Mouse (Mus musculus): ENCODE data around the gene Lrrc4c.

Lrrc4c gene

GRCm38 (mm10) chr2:96317387-96318299 is at the start of gene Lrrc4c:
Gene Lrrc4c (plus strand): TSS chr2:96318169.
- peak; percentile 40 to 43 for DNase-seq (ENCODE audit: low spot score in 2 of 2)

GRCm38 (mm10) chr2:96275061-96275460 is 42.9 kb upstream of the Lrrc4c start:
- no peak for DNase-seq (ENCODE audit: low spot score in 2 of 2)

GRCm38 (mm10) chr2:96282926-96283325 is 35.0 kb upstream of the Lrrc4c start:
- DNase-seq (ENCODE audit: low spot score in 2 of 2): no peak

GRCm38 (mm10) chr2:96287512-96287911 is 30.5 kb upstream of the Lrrc4c start:
- no peak for DNase-seq (ENCODE audit: low spot score in 2 of 2)

- DNase-seq (ENCODE audit: low spot score in 2 of 2): no peak
These were observed 27.4 kb upstream of the Lrrc4c start for GRCm38 (mm10) chr2:96290541-96290940.

- DNase-seq (ENCODE audit: low spot score in 2 of 2): no peak
These were observed 2.9 kb upstream of the Lrrc4c start for GRCm38 (mm10) chr2:96315034-96315433.

GRCm38 (mm10) chr2:96316531-96316930 is 1.4 kb upstream of the Lrrc4c start:
- no peak for DNase-seq (ENCODE audit: low spot score in 2 of 2)

GRCm38 (mm10) chr2:96318556-96318955 is 587 bp downstream of the Lrrc4c start:
- no peak for DNase-seq (ENCODE audit: low spot score in 2 of 2)

GRCm38 (mm10) chr2:96319201-96319600 is 1.2 kb downstream of the Lrrc4c start:
- peak; percentile 22 to 42 for DNase-seq (ENCODE audit: low spot score in 2 of 2)

- peak in 1 of 2 experiments; percentile 22 for DNase-seq (ENCODE audit: low spot score in 2 of 2)
These were observed 1.7 kb downstream of the Lrrc4c start for GRCm38 (mm10) chr2:96319649-96320048.

GRCm38 (mm10) chr2:96334652-96335051 is 16.7 kb downstream of the Lrrc4c start:
- no peak for DNase-seq (ENCODE audit: low spot score in 2 of 2)

GRCm38 (mm10) chr2:96337354-96337753 is 19.4 kb downstream of the Lrrc4c start:
- no peak for DNase-seq (ENCODE audit: low spot score in 2 of 2)

- no peak for DNase-seq (ENCODE audit: low spot score in 2 of 2)
These were observed 83.3 kb downstream of the Lrrc4c start for GRCm38 (mm10) chr2:96401186-96401811.

- DNase-seq (ENCODE audit: low spot score in 2 of 2): no peak
These were observed 84.5 kb downstream of the Lrrc4c start for GRCm38 (mm10) chr2:96402514-96402913.

- DNase-seq (ENCODE audit: low spot score in 2 of 2): no peak
These were observed 88.9 kb downstream of the Lrrc4c start for GRCm38 (mm10) chr2:96406856-96407255.

GRCm38 (mm10) chr2:96411182-96411581 is 93.2 kb downstream of the Lrrc4c start:
- no peak for DNase-seq (ENCODE audit: low spot score in 2 of 2)

GRCm38 (mm10) chr2:96461566-96461965 is 143.6 kb downstream of the Lrrc4c start:
- no peak for DNase-seq (ENCODE audit: low spot score in 2 of 2)

- DNase-seq (ENCODE audit: low spot score in 2 of 2): no peak
These were observed 157.7 kb downstream of the Lrrc4c start for GRCm38 (mm10) chr2:96475674-96476073.

GRCm38 (mm10) chr2:96499116-96499882 is 181.3 kb downstream of the Lrrc4c start:
- no peak for DNase-seq (ENCODE audit: low spot score in 2 of 2)

GRCm38 (mm10) chr2:96504140-96504539 is 186.2 kb downstream of the Lrrc4c start:
- peak in 1 of 2 experiments; percentile 16 for DNase-seq (ENCODE audit: low spot score in 2 of 2)

GRCm38 (mm10) chr2:96505641-96506040 is 187.7 kb downstream of the Lrrc4c start:
- no peak for DNase-seq (ENCODE audit: low spot score in 2 of 2)

- no peak for DNase-seq (ENCODE audit: low spot score in 2 of 2)
These were observed 191.0 kb downstream of the Lrrc4c start for GRCm38 (mm10) chr2:96508991-96509390.
